Mouse (Mus musculus) left cerebral cortex, postnatal 14 days (tissue): ENCODE measurements around the gene Dlg4. TPM values are rescaled to one million over a fixed set of nuclear protein-coding genes. Genes with fewer than 3 reads are reported as not detected.

Experiments used
- DNase-seq, 2 experiments: peaks; one replicate each; pipeline ENCODE4 v3.0.0; 2021 to 2022; ENCODE audit warnings: low spot score in 2 of 2, mixed read lengths in 1 of 2
- intact Hi-C: fragments of 180-260 bp; cut with DNase I; formaldehyde crosslinking; loops from one replicate; pipeline ENCODE4 v1.15.1; 2025
- microRNA-seq, 2 experiments: library from miRNA; unstranded; fragments of <30 nt; microRNA quantifications; one replicate each; pipeline ENCODE4 v1.2.0; 2022
- total RNA-seq, 2 experiments: library from RNA; stranded (reverse); gene quantifications; 2 replicates each; pipeline ENCODE4 v1.2.3; 2021

Gene Dlg4
- total RNA-seq, 2 experiments from 2014 or later = 1,000 to 1,075 TPM

DNA sequence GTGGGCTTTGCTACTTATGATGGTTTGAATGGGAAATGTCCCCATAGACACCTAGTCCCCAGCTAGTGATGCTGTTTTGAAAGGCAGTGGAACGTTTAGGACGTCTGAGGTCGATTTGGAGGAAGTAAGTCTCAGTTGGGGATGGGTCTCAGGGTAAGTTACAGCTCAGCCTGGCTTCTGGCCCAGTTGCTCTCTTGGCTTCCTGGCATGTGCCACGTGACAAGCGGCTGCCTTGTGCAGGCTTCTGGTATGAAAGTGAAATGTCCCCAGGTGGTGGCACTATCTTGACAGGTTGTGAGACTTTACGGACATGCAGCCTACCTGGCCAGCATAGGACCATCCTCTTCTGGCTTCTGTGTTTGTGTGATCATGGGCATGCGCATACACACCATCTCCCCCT, 63.2 kb downstream of the Dlg4 start:
- intact Hi-C loops = no loop called here
- DNase-seq = peak in 1 of 2 experiments; percentile 18

DNA sequence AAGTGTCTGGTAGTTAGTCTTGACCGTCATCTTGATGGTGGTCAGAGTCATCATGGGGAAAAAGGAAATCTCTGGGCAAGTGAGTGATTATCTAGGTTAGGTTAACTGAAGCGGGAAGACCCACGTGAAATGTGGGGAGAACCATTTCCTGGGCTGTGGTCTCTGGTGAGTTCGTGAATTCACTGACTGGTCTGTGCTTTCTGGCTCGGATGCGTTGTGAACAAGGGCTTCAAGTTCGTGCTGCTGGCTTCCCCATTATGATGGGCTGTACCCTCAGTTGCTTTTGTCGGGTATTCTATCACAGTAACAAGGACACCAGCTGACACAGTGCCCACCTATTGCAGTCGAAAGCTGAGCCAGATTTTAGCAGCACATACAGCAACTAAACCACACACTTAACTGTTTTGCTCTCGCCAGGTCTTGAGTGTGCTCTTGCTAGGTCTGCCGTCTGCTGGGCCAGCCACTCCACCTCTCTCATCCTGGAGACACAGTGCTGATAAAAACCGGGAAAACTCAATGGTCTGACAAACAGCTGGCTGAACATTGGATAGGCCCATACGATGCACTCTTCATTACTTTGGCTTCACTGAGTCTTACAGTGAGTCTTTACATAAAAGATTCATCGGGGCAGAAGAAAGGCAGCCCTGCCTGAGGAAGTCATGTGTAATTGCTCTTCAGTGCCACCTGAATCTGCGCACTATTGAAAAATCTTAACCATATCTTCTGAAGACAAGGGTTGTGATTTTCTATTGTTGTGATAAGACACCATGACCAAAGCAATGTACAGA, 64.3 kb downstream of the Dlg4 start:
- no peak for DNase-seq
- intact Hi-C loops = no loop called here

DNA sequence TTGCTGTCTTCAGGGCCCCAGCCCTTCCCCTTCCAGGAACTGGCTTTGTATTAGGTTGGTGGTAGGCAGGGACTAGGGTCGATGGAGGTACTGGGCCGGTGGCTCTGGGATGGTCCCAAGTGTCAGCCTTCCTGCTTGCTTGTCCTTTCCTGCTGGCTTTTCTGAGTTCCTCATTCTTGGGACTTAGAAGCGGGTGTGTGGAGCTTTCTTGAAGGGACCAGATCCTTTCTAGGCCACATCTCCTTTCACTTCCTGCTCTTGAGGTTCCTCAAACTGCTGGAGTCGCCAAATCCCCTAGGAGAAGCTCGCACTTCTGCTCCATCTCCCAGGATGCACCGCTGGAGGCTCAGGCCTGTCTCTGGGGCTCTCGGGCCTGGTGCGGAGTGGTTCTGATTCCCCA, 67.8 kb downstream of the Dlg4 start:
- intact Hi-C loops = no loop called here

DNA sequence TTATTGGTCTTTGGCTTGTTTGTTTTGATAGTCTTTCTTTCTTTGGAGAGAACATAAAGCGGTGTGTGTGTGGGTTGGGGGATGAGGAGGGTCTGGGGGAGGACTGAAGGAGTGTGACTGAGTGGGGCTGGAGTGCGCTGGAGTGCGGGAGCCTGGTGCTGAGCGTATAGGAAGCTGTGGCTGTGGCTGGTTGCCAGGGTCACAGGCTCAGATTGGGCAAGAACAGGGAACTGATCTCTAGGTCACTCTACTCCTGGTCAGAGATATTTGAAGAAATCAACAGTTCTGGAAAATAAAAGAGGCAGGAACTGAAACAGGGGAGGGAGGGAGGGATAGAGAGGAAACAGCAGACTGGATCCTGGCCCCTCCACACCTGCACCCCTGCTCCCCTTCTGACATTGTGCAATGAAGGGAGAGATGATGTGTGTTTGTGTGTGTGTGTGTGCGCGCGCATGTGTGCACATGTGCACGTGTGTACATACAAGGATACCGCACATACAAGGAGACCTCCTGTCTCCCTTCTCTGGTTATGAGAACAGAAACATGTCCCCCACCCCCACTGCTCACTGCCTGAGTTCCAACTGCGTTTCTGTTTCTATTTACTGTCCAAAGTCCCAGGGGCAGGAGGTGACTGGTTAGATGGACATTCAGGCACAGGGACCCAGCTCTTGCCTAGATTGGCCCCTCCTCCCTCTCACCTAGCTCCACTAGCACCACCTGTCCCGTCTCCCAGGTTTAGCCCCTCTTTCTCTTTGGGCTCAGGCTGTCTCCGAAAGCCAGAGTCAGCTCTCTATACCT, 75.4 kb downstream of the Dlg4 start, which contains the start of gene Asgr2:
Asgr2 (plus strand) TSS at position 659 of the 798 bp plus-strand sequence.
- DNase-seq = peak in 1 of 2 experiments; percentile 31
- intact Hi-C loops = no loop called here

More for the DNA sequence above, 67.8 kb downstream of the Dlg4 start:
- DNase-seq = no peak

Small RNA genes within 50 kb of the gene (microRNA-seq; reads per million reads assigned to microRNA genes)
- gene Gm44349 = 0 to 1.1 reads per million in 2 experiments
- gene Mir324 = 9,894 to 11,930 reads per million in 2 experiments

Other genes with a start within 250 kb of the Dlg4 start
- gene Chrnb1, start 221.0 kb upstream of the Dlg4 start, total RNA-seq = under 1 TPM; 0.76 to 0.79 TPM
- 10 to 100 TPM; 15.4 to 20.4 TPM for gene Fgf11, start 215.1 kb upstream of the Dlg4 start, total RNA-seq
- not detected for gene Tmem102, start 211.3 kb upstream of the Dlg4 start, total RNA-seq
- not detected for gene Gm39566, start 201.6 kb upstream of the Dlg4 start, total RNA-seq
- not detected for gene Spem2, start 198.5 kb upstream of the Dlg4 start, total RNA-seq
- gene Spem1, start 194.8 kb upstream of the Dlg4 start, total RNA-seq = under 1 TPM in 1 of 2 experiments, not detected in 1; 0.32 TPM
- 100 to 1,000 TPM; 277 to 281 TPM for gene Nlgn2, start 179.2 kb upstream of the Dlg4 start, total RNA-seq
- gene Tmem256, start 178.4 kb upstream of the Dlg4 start, total RNA-seq = 100 to 1,000 TPM; 160 to 167 TPM
- 10 to 100 TPM; 19.5 to 22.3 TPM for gene Plscr3, start 170.6 kb upstream of the Dlg4 start, total RNA-seq
- gene Tnk1, start 158.2 kb upstream of the Dlg4 start, total RNA-seq = not detected
- not detected for gene Tmem95, start 138.9 kb upstream of the Dlg4 start, total RNA-seq
- gene Kctd11, start 135.5 kb upstream of the Dlg4 start, total RNA-seq = 1 to 10 TPM in 1 of 2 experiments, under 1 TPM in 1; 0.86 to 1.4 TPM
- not detected for gene Acap1, start 121.4 kb upstream of the Dlg4 start, total RNA-seq
- under 1 TPM in 1 of 2 experiments, not detected in 1; 0.38 TPM for gene 2810408A11Rik, start 116.0 kb upstream of the Dlg4 start, total RNA-seq
- 100 to 1,000 TPM; 121 to 125 TPM for gene Neurl4, start 115.9 kb upstream of the Dlg4 start, total RNA-seq
- 10 to 100 TPM; 24.9 to 26.0 TPM for gene Gps2, start 103.1 kb upstream of the Dlg4 start, total RNA-seq
- gene Eif5a, start 95.0 kb upstream of the Dlg4 start, total RNA-seq = 100 to 1,000 TPM; 468 to 473 TPM
- 10 to 100 TPM in 1 of 2 experiments, 1 to 10 TPM in 1; 8.4 to 11.3 TPM for gene Ybx2, start 81.1 kb upstream of the Dlg4 start, total RNA-seq
- gene Slc2a4, start 68.8 kb upstream of the Dlg4 start, total RNA-seq = 1 to 10 TPM; 1.9 to 2.4 TPM
- gene Cldn7, start 52.2 kb upstream of the Dlg4 start, total RNA-seq = not detected
- gene Ctdnep1, start 35.8 kb upstream of the Dlg4 start, total RNA-seq = 100 to 1,000 TPM; 115 TPM
- 100 to 1,000 TPM; 103 to 107 TPM for gene Elp5, start 34.4 kb upstream of the Dlg4 start, total RNA-seq
- gene Gabarap, start 25.8 kb upstream of the Dlg4 start, total RNA-seq = 100 to 1,000 TPM; 213 to 217 TPM
- gene Phf23, start 21.2 kb upstream of the Dlg4 start, total RNA-seq = 10 to 100 TPM; 39.2 to 40.2 TPM
- 10 to 100 TPM; 27.3 to 30.0 TPM for gene Dvl2, start 16.3 kb upstream of the Dlg4 start, total RNA-seq
- 10 to 100 TPM; 50.7 to 53.6 TPM for gene Acadvl, start 1.5 kb upstream of the Dlg4 start, total RNA-seq
- gene Asgr1, start 37.1 kb downstream of the Dlg4 start, total RNA-seq = 1 to 10 TPM; 1.9 to 2.4 TPM
- not detected for gene Asgr2, start 75.7 kb downstream of the Dlg4 start, total RNA-seq
- gene Mgl2, start 113.4 kb downstream of the Dlg4 start, total RNA-seq = under 1 TPM; 0.51 to 0.61 TPM
- 1 to 10 TPM; 3.3 to 5.3 TPM for gene Clec10a, start 139.3 kb downstream of the Dlg4 start, total RNA-seq
- 10 to 100 TPM; 27.2 to 36.8 TPM for gene Slc16a11, start 195.8 kb downstream of the Dlg4 start, total RNA-seq
- 10 to 100 TPM in 1 of 2 experiments, 1 to 10 TPM in 1; 8.3 to 10.4 TPM for gene Slc16a13, start 204.1 kb downstream of the Dlg4 start, total RNA-seq
- 1 to 10 TPM; 5.1 to 5.3 TPM for gene Bcl6b, start 212.9 kb downstream of the Dlg4 start, total RNA-seq
- gene 0610010K14Rik, start 221.0 kb downstream of the Dlg4 start, total RNA-seq = 10 to 100 TPM; 41.3 to 54.2 TPM
- gene Gm21988, start 222.9 kb downstream of the Dlg4 start, total RNA-seq = 1 to 10 TPM; 5.9 to 7.3 TPM
- gene Rnasek, start 222.9 kb downstream of the Dlg4 start, total RNA-seq = 100 to 1,000 TPM; 291 TPM
- gene Alox12, start 238.4 kb downstream of the Dlg4 start, total RNA-seq = under 1 TPM in 1 of 2 experiments, not detected in 1; 0.13 TPM